In the genomic region with DNA sequence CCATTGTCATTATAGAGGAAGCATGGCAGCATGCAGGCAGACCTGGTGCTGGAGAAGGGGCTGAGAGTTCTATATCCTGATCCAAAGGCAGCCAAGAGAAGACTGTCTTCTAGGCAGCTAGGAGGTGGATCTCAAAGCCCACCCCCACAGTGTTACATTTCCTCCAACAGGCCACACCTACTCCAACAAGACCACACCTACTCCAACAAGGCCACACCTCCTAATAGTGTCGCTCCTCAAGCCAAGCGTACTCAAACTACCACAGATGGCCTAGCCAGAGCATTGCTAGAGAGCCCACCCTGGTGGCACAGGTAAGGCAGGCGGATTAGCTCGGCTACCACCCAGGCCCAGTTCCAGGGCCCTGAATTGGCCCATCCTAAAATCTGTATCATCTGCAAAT, we compare ENCODE assay signal across 27 mouse cellular contexts. TPM values are rescaled to one million over a fixed set of nuclear protein-coding genes. Genes with fewer than 3 reads are reported as not detected.
"Had no signal": no experiment of that assay in that cellular context is flagged by ENCODE, and none has a peak within 500 bp of the region (broad histone marks: within the 10 kb centered on the region; RNA-seq: fewer than 3 reads in every experiment).

No protein-coding gene starts in this region.

- H3K36me3 ChIP-seq: heart, embryonic 13.5 days; heart, embryonic 15.5 days; limb, embryonic 10.5 days; limb, embryonic 12.5 days; liver, embryonic 13.5 days; liver, embryonic 15.5 days had no signal

- H3K9ac ChIP-seq: heart, embryonic 13.5 days; heart, embryonic 15.5 days; hindbrain, embryonic 14.5 days; limb, embryonic 12.5 days; liver, embryonic 13.5 days; liver, embryonic 15.5 days; liver, postnatal 0 days had no signal

- H3K9me3 ChIP-seq: heart, embryonic 13.5 days; heart, embryonic 15.5 days; limb, embryonic 10.5 days; limb, embryonic 12.5 days; liver, embryonic 13.5 days; liver, embryonic 15.5 days had no signal

- H3K27me3 ChIP-seq: heart, embryonic 15.5 days; liver, embryonic 13.5 days; liver, embryonic 15.5 days had no signal

- H3K4me1 ChIP-seq: heart, embryonic 13.5 days; liver, embryonic 13.5 days; liver, embryonic 15.5 days had no signal

- ATAC-seq: intestine, embryonic 16.5 days; liver, postnatal 0 days had no signal

- H3K27ac ChIP-seq: gastrocnemius, adult 2 months; heart, embryonic 13.5 days; heart, embryonic 15.5 days; hindbrain, embryonic 14.5 days; limb, embryonic 10.5 days; limb, embryonic 12.5 days; liver, embryonic 13.5 days; liver, embryonic 15.5 days had no signal

- DNase-seq: gastrocnemius, adult 2 months; gastrocnemius, postnatal 10 days; gastrocnemius, postnatal 25 days; heart, adult 18-20 months; heart, postnatal 14 days; heart, postnatal 36 days; kidney, adult 18-20 months; kidney, adult 8-10 months; kidney, postnatal 10 days; kidney, postnatal 25 days; layer of hippocampus, adult 9-11 months; layer of hippocampus, postnatal 36 days; liver; liver, embryonic 13.5 days; liver, postnatal 0 days; lung, adult 2 months had no signal

- H3K4me3 ChIP-seq: gastrocnemius, adult 2 months; heart, embryonic 13.5 days; heart, embryonic 15.5 days; limb, embryonic 10.5 days; limb, embryonic 12.5 days; liver, embryonic 13.5 days; liver, embryonic 15.5 days had no signal

- H3K4me2 ChIP-seq: heart, embryonic 11.5 days; heart, embryonic 13.5 days; heart, embryonic 15.5 days; hindbrain, embryonic 14.5 days; limb, embryonic 12.5 days; liver, embryonic 11.5 days; liver, embryonic 13.5 days; liver, embryonic 15.5 days had no signal

RNA-seq across cellular contexts. Expression of gene Osbp2, which starts 28.4 kb away (rescaled TPM):
- total RNA-seq: hematopoietic stem cell, adult 5-6 weeks had no signal
- polyA plus RNA-seq: liver, postnatal 0 days had no signal

RNA-seq across cellular contexts. Expression of gene 4921536K21Rik, which starts 59.6 kb away (rescaled TPM):
- total RNA-seq: granulocyte monocyte progenitor cell, adult 5-6 weeks; hematopoietic stem cell, adult 5-6 weeks had no signal
- polyA plus RNA-seq: heart, embryonic 11.5 days; liver, embryonic 11.5 days; liver, embryonic 13.5 days; liver, embryonic 15.5 days; liver, postnatal 0 days had no signal
